Mouse (Mus musculus) midbrain, embryonic 14.5 days (tissue): ENCODE measurements around the gene Olfr924. TPM values are rescaled to one million over a fixed set of nuclear protein-coding genes. Genes with fewer than 3 reads are reported as not detected.

Source experiments
- polyA plus RNA-seq: library from polyadenylated mRNA; unstranded; fragments of >200 nt; fragmentation: Nextera tagmentation; extraction: Ambion mirVana; gene quantifications from 2 replicates; pipeline ENCODE4 v1.2.1, GENCODE M21; 2014

Gene Olfr924
- polyA plus RNA-seq, 1 experiment from 2014 or later: not detected

Other genes starting within 250 kb of the Olfr924 start
- gene Olfr914, start 239.3 kb upstream of the Olfr924 start, polyA plus RNA-seq: not detected in 2 replicates
- gene Olfr916, start 184.6 kb upstream of the Olfr924 start, polyA plus RNA-seq: not detected in 2 replicates
- gene Olfr917, start 178.6 kb upstream of the Olfr924 start, polyA plus RNA-seq: not detected in 2 replicates
- not detected in 2 replicates for gene Olfr918, start 169.8 kb upstream of the Olfr924 start, polyA plus RNA-seq
- not detected in 2 replicates for gene Olfr919, start 140.8 kb upstream of the Olfr924 start, polyA plus RNA-seq
- gene Vwa5a, start 126.2 kb upstream of the Olfr924 start, polyA plus RNA-seq: 3.6 and 7.2 TPM in 2 replicates
- gene Olfr920, start 92.2 kb upstream of the Olfr924 start, polyA plus RNA-seq: not detected in 2 replicates
- gene Olfr921, start 71.4 kb upstream of the Olfr924 start, polyA plus RNA-seq: not detected in 2 replicates
- gene Olfr922, start 29.8 kb upstream of the Olfr924 start, polyA plus RNA-seq: not detected in 2 replicates
- gene Olfr923, start 17.9 kb upstream of the Olfr924 start, polyA plus RNA-seq: not detected in 2 replicates
- gene Olfr26, start 10.6 kb downstream of the Olfr924 start, polyA plus RNA-seq: not detected in 2 replicates
- gene Olfr926, start 32.7 kb downstream of the Olfr924 start, polyA plus RNA-seq: not detected in 2 replicates
- not detected in 2 replicates for gene Olfr930, start 85.4 kb downstream of the Olfr924 start, polyA plus RNA-seq
- not detected in 2 replicates for gene Olfr933, start 127.9 kb downstream of the Olfr924 start, polyA plus RNA-seq
- gene Olfr934, start 143.9 kb downstream of the Olfr924 start, polyA plus RNA-seq: not detected in 2 replicates
- gene Olfr935, start 155.2 kb downstream of the Olfr924 start, polyA plus RNA-seq: not detected in 2 replicates
- gene Olfr146, start 178.9 kb downstream of the Olfr924 start, polyA plus RNA-seq: not detected in 2 replicates
- gene Olfr937, start 220.5 kb downstream of the Olfr924 start, polyA plus RNA-seq: not detected in 2 replicates
- gene Olfr938, start 234.4 kb downstream of the Olfr924 start, polyA plus RNA-seq: not detected in 2 replicates